ENCODE assay signal across 1 mouse cellular context in genomic region chr16:17890917-17891566, GRCm38 (mm10).
A peak's percentile ranks its signal among the peaks of the same experiment; 100 is the strongest.
TF ChIP-seq lines count a peak whose summit lies in the region.

No protein-coding gene starts in this region.

TF ChIP-seq in myocyte, 11 proteins besides CTCF, POLR2A, EP300 and RAD21 (continued from another document):
- TF ChIP-seq MYOG (IDR thresholded peaks at IDR 0.05; ENCODE audit: control insufficient read depth in 1 of 3, insufficient read depth in 1 of 3, insufficient read length in 2 of 3, low read depth in 2 of 3) (peak in 1 of 3 experiments; percentile 66), REST (IDR thresholded peaks at IDR 0.05; ENCODE audit: insufficient read depth, insufficient read length) (peak; percentile 52), TCF12 (IDR thresholded peaks at IDR 0.05; ENCODE audit: insufficient read depth, poor library complexity, severe bottlenecking) (no peak), SRF (IDR thresholded peaks at IDR 0.05; ENCODE audit: control insufficient read depth, insufficient read length, low read depth) (no peak)
